Mouse (Mus musculus): ENCODE data around the gene Gm42674. TPM values are rescaled to one million over a fixed set of nuclear protein-coding genes. Genes with fewer than 3 reads are reported as not detected.

Gm42674 gene
- total RNA-seq, 1 experiment = not detected

DNA sequence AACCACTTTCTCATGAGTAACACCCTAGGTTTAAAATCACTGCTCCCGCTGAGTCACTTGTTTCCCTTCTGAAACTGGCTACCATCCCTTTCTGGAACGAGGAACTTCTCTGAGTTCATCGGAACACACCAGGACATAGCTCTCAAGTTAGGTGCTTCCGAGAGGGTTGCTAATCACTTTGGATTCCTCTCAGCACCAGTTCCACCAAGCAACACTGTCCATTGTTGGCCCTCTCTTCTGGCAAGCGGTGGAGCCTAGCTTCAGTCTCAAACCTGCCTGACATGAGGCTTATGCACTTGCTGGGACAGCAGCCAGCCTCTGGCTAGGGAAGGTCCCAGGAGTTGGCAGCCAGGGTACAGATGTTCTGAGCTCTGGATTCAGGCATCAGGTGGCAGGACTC, 27.0 kb upstream of the Gm42674 start:
- H3K4me1 ChIP-seq (ENCODE audit: control insufficient read depth in 2 of 2, insufficient read depth in 2 of 2, low read length in 2 of 2, poor library complexity in 1 of 2) = no peaks in the 10 kb centered on the region
- no peaks in the 10 kb centered on the region for H3K36me3 ChIP-seq (ENCODE audit: control insufficient read depth, insufficient read depth, low read length, poor library complexity, severe bottlenecking)
- H3K4me3 ChIP-seq (ENCODE audit: insufficient read depth in 1 of 2, low read depth in 1 of 2, low read length in 2 of 2, poor library complexity in 1 of 2, severe bottlenecking in 1 of 2) = no peak overlapping the region
- H3K27ac ChIP-seq (ENCODE audit: insufficient read depth, low read depth, low read length, poor library complexity, severe bottlenecking) = no peak overlapping the region
- no peak for DNase-seq (ENCODE audit: low read depth, low spot score)
- TF ChIP-seq MAFK (IDR thresholded peaks at IDR 0.05; ENCODE audit: insufficient read depth, low read depth, low read length) (no peak), CHD2 (IDR thresholded peaks at IDR 0.05; ENCODE audit: low read depth, low read length) (no peak), HCFC1 (IDR thresholded peaks at IDR 0.05; ENCODE audit: borderline replicate concordance, insufficient read depth, low read length) (no peak), ZC3H11A (IDR thresholded peaks at IDR 0.05; ENCODE audit: borderline replicate concordance, low read depth, low read length) (no peak), ZNF384 (IDR thresholded peaks at IDR 0.05; ENCODE audit: low read depth, low read length) (no peak)
- H3K9me3 ChIP-seq (ENCODE audit: control insufficient read depth, insufficient read depth, low read depth, low read length) = no peaks in the 10 kb centered on the region
- H3K9ac ChIP-seq (ENCODE audit: insufficient read depth, low read depth, low read length, poor library complexity, severe bottlenecking) = no peak overlapping the region
- in situ Hi-C loops (cut with MboI; ENCODE audit: low sequenced_read_pairs in 2 of 2, unreplicated experiment in 2 of 2) = no loop called here

DNA sequence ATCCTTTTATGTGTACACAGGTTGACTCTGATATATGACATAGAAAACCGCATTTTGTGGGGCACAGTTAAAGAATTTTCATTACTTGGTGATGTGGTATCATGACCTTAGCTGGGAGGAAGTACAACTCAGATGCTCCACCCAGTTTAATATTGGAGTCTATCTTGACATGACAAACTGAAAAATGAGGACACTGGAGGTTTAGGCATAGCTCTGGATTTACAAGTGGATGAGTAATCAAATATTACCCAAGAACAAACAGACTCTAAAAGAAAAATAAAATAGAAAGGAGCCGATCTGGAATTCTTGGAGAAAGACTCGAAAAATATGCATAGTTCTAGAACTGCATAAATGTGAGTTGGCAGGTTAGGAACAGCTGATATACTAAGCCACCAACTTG, 26.4 kb upstream of the Gm42674 start:
- TF ChIP-seq ZC3H11A (IDR thresholded peaks at IDR 0.05; ENCODE audit: borderline replicate concordance, low read depth, low read length) = no peak
- no peak for TF ChIP-seq ZNF384 (IDR thresholded peaks at IDR 0.05; ENCODE audit: low read depth, low read length)
- TF ChIP-seq CHD2 (IDR thresholded peaks at IDR 0.05; ENCODE audit: low read depth, low read length) = no peak
- no peak for TF ChIP-seq MAFK (IDR thresholded peaks at IDR 0.05; ENCODE audit: insufficient read depth, low read depth, low read length)
- TF ChIP-seq HCFC1 (IDR thresholded peaks at IDR 0.05; ENCODE audit: borderline replicate concordance, insufficient read depth, low read length) = no peak
- H3K4me1 ChIP-seq (ENCODE audit: control insufficient read depth in 2 of 2, insufficient read depth in 2 of 2, low read length in 2 of 2, poor library complexity in 1 of 2) = no peaks in the 10 kb centered on the region
- no peak for DNase-seq (ENCODE audit: low read depth, low spot score)
- H3K4me3 ChIP-seq (ENCODE audit: insufficient read depth in 1 of 2, low read depth in 1 of 2, low read length in 2 of 2, poor library complexity in 1 of 2, severe bottlenecking in 1 of 2) = no peak overlapping the region
- H3K9me3 ChIP-seq (ENCODE audit: control insufficient read depth, insufficient read depth, low read depth, low read length) = no peaks in the 10 kb centered on the region
- H3K27ac ChIP-seq (ENCODE audit: insufficient read depth, low read depth, low read length, poor library complexity, severe bottlenecking) = no peak overlapping the region
- H3K36me3 ChIP-seq (ENCODE audit: control insufficient read depth, insufficient read depth, low read length, poor library complexity, severe bottlenecking) = no peaks in the 10 kb centered on the region
- H3K9ac ChIP-seq (ENCODE audit: insufficient read depth, low read depth, low read length, poor library complexity, severe bottlenecking) = no peak overlapping the region
- in situ Hi-C loops (cut with MboI; ENCODE audit: low sequenced_read_pairs in 2 of 2, unreplicated experiment in 2 of 2) = no loop called here

DNA sequence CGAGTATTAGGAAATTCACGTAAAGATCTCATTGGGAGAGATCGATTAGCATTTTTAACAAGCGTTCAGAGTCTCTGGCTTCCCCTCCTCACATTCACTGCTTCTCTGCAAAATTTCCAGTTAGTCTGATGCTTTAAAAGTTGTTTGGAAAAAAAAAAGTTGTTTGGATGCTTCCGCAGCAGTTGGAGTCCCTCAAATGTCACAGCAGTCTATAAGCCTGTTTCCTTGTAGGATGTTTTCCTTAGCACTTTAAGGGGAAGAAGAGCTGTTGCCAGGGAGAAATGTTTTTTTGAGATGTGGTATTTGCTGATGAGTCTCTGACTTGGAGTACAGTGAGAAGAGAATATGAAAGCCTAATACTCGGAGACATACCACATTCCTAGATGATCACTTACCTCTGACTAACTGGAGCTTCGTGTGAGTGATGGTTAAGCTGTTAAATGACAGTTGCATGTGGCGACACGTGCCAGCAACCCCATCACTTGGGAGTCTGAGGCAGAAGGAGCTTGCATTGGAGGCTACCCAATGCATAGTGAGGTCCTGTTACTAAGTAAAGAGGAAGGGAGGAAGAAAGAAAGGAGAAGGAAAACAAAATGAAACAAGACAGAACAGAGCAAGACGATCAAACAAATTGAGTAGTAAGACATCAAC, 25.2 kb upstream of the Gm42674 start:
- DNase-seq (ENCODE audit: low read depth, low spot score) = no peak
- no peak overlapping the region for H3K9ac ChIP-seq (ENCODE audit: insufficient read depth, low read depth, low read length, poor library complexity, severe bottlenecking)
- H3K4me1 ChIP-seq (ENCODE audit: control insufficient read depth in 2 of 2, insufficient read depth in 2 of 2, low read length in 2 of 2, poor library complexity in 1 of 2) = no peaks in the 10 kb centered on the region
- no peak for TF ChIP-seq ZC3H11A (IDR thresholded peaks at IDR 0.05; ENCODE audit: borderline replicate concordance, low read depth, low read length)
- TF ChIP-seq CHD2 (IDR thresholded peaks at IDR 0.05; ENCODE audit: low read depth, low read length) = no peak
- TF ChIP-seq MAFK (IDR thresholded peaks at IDR 0.05; ENCODE audit: insufficient read depth, low read depth, low read length) = no peak
- no peak for TF ChIP-seq HCFC1 (IDR thresholded peaks at IDR 0.05; ENCODE audit: borderline replicate concordance, insufficient read depth, low read length)
- TF ChIP-seq ZNF384 (IDR thresholded peaks at IDR 0.05; ENCODE audit: low read depth, low read length) = no peak
- no peak overlapping the region for H3K27ac ChIP-seq (ENCODE audit: insufficient read depth, low read depth, low read length, poor library complexity, severe bottlenecking)
- H3K4me3 ChIP-seq (ENCODE audit: insufficient read depth in 1 of 2, low read depth in 1 of 2, low read length in 2 of 2, poor library complexity in 1 of 2, severe bottlenecking in 1 of 2) = no peak overlapping the region
- in situ Hi-C loops (cut with MboI; ENCODE audit: low sequenced_read_pairs in 2 of 2, unreplicated experiment in 2 of 2) = no loop called here
- no peaks in the 10 kb centered on the region for H3K9me3 ChIP-seq (ENCODE audit: control insufficient read depth, insufficient read depth, low read depth, low read length)
- H3K36me3 ChIP-seq (ENCODE audit: control insufficient read depth, insufficient read depth, low read length, poor library complexity, severe bottlenecking) = no peaks in the 10 kb centered on the region

DNA sequence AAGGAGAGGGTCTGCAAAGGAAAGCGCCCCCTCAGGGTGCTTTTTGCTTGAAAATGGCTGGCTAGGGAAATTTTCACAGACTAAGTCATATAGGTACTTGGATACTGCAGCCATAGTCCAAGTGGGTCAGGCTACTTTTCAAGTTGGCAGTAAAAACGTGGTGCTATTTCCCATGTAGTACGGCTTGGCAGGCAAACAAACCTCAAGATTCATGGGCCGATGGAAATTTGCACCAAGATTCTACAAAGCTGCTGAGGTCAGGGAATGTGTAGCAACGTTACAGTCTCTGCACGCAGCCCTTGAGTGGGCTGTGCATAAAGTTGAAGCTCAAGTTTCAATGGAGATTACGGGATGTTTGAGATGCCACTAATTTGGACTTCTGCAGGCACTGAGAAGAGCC, 22.3 kb upstream of the Gm42674 start:
- no peak overlapping the region for H3K4me3 ChIP-seq (ENCODE audit: insufficient read depth in 1 of 2, low read depth in 1 of 2, low read length in 2 of 2, poor library complexity in 1 of 2, severe bottlenecking in 1 of 2)
- H3K36me3 ChIP-seq (ENCODE audit: control insufficient read depth, insufficient read depth, low read length, poor library complexity, severe bottlenecking) = no peaks in the 10 kb centered on the region
- no peaks in the 10 kb centered on the region for H3K4me1 ChIP-seq (ENCODE audit: control insufficient read depth in 2 of 2, insufficient read depth in 2 of 2, low read length in 2 of 2, poor library complexity in 1 of 2)
- no peak for DNase-seq (ENCODE audit: low read depth, low spot score)
- in situ Hi-C loops (cut with MboI; ENCODE audit: low sequenced_read_pairs in 2 of 2, unreplicated experiment in 2 of 2) = no loop called here
- TF ChIP-seq ZC3H11A (IDR thresholded peaks at IDR 0.05; ENCODE audit: borderline replicate concordance, low read depth, low read length) = no peak
- TF ChIP-seq MAFK (IDR thresholded peaks at IDR 0.05; ENCODE audit: insufficient read depth, low read depth, low read length) = no peak
- TF ChIP-seq HCFC1 (IDR thresholded peaks at IDR 0.05; ENCODE audit: borderline replicate concordance, insufficient read depth, low read length) = no peak
- no peak for TF ChIP-seq CHD2 (IDR thresholded peaks at IDR 0.05; ENCODE audit: low read depth, low read length)
- TF ChIP-seq ZNF384 (IDR thresholded peaks at IDR 0.05; ENCODE audit: low read depth, low read length) = no peak
- no peak overlapping the region for H3K9ac ChIP-seq (ENCODE audit: insufficient read depth, low read depth, low read length, poor library complexity, severe bottlenecking)
- no peak overlapping the region for H3K27ac ChIP-seq (ENCODE audit: insufficient read depth, low read depth, low read length, poor library complexity, severe bottlenecking)
- H3K9me3 ChIP-seq (ENCODE audit: control insufficient read depth, insufficient read depth, low read depth, low read length) = no peaks in the 10 kb centered on the region

All from ES-E14 (cell line).